In the genomic region with DNA sequence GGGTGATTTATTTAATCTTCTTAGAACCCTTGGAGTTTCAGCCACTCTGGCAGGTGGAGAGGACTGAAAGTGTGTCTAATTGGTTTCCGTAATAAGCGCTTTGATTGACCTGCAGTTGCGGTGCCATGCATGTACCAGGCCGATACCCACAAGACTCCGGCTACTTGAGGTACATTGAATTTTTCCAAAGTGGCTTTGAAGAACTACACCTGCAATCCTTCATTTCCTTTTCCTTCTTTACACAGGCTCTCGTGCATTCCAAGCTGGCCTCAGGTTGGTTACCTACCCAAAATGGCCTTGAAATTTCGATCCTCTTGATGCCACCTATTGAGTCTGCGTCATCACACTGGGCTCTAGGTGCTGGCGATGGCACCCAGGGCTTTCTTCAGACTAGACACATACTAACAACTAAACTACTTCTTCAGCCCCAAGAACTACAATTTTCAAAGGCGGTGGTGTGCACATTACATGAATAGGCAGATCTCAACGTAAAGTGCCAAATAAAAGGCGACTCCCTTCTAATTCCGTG, we compare ENCODE assay signal across 8 mouse cellular contexts. TPM values are rescaled to one million over a fixed set of nuclear protein-coding genes. Genes with fewer than 3 reads are reported as not detected.
DNase-seq lines count a peak whose midpoint lies in the region; ATAC-seq lines count a peak whose summit lies in the region.

No protein-coding gene starts in this region.

- no peaks in the 10 kb centered on the region for H3K9me3 ChIP-seq in embryonic facial prominence, embryonic 15.5 days (replicated peaks)
- no peaks in the 10 kb centered on the region for H3K9me3 ChIP-seq in limb, embryonic 10.5 days (replicated peaks)
- H3K9me3 ChIP-seq in midbrain, embryonic 16.5 days (replicated peaks; ENCODE audit: control insufficient read depth, low read length, poor library complexity, severe bottlenecking), result no peaks in the 10 kb centered on the region

- peak overlapping the region; percentile 98 for H3K9ac ChIP-seq in embryonic facial prominence, embryonic 15.5 days
- peak overlapping the region; percentile 97 for H3K9ac ChIP-seq in midbrain, embryonic 16.5 days (ENCODE audit: low read depth, low read length)

- peak overlapping the region; percentile 95 for H3K4me3 ChIP-seq in embryonic facial prominence, embryonic 15.5 days (replicated peaks)
- peak overlapping the region; percentile 98 for H3K4me3 ChIP-seq in limb, embryonic 10.5 days
- H3K4me3 ChIP-seq in midbrain, embryonic 16.5 days (ENCODE audit: low read depth, low read length), result peak overlapping the region; percentile 68

- peak overlapping the region; percentile 99 for H3K27ac ChIP-seq in embryonic facial prominence, embryonic 15.5 days (replicated peaks)
- H3K27ac ChIP-seq in limb, embryonic 10.5 days, result peak overlapping the region; percentile 100
- peak overlapping the region; percentile 100 for H3K27ac ChIP-seq in midbrain, embryonic 16.5 days (ENCODE audit: low read length)

- no peaks in the 10 kb centered on the region for H3K36me3 ChIP-seq in embryonic facial prominence, embryonic 15.5 days
- H3K36me3 ChIP-seq in limb, embryonic 10.5 days, result peaks cover 31% of the 10 kb centered on the region
- H3K36me3 ChIP-seq in midbrain, embryonic 16.5 days (ENCODE audit: control insufficient read depth, insufficient read depth, low read length), result no peaks in the 10 kb centered on the region

- DNase-seq in layer of hippocampus, adult 9-10 months (ENCODE audit: low spot score), result peak; percentile 26
- no peak for DNase-seq in layer of hippocampus, adult 9-11 months
- no peak for DNase-seq in limb, embryonic 10.5 days (ENCODE audit: low spot score)
- DNase-seq in layer of hippocampus, adult 18-20 months (ENCODE audit: low spot score in 2 of 2), result no peak
- DNase-seq in kidney, postnatal 25 days, result no peak

- H3K27me3 ChIP-seq in embryonic facial prominence, embryonic 15.5 days, result no peaks in the 10 kb centered on the region
- H3K27me3 ChIP-seq in limb, embryonic 10.5 days (ENCODE audit: low read depth, poor library complexity, severe bottlenecking), result no peaks in the 10 kb centered on the region
- no peaks in the 10 kb centered on the region for H3K27me3 ChIP-seq in midbrain, embryonic 16.5 days (ENCODE audit: control insufficient read depth, insufficient read depth, low read depth, low read length)

- peaks cover 31% of the 10 kb centered on the region for H3K4me1 ChIP-seq in embryonic facial prominence, embryonic 15.5 days
- H3K4me1 ChIP-seq in limb, embryonic 10.5 days, result peaks cover 24% of the 10 kb centered on the region
- H3K4me1 ChIP-seq in midbrain, embryonic 16.5 days (ENCODE audit: control insufficient read depth, insufficient read depth, low read length), result peaks cover 31% of the 10 kb centered on the region

- ATAC-seq in embryonic facial prominence, embryonic 15.5 days (ENCODE audit: insufficient number of reproducible peaks, low FRiP score, low TSS enrichment, low read depth), result no peak
- no peak for ATAC-seq in midbrain, embryonic 16.5 days
- no peak for ATAC-seq in erythroid progenitor cell, adult 5-6 weeks (replicated peaks; ENCODE audit: low FRiP score, poor library complexity, severe bottlenecking)

- 41% methylated on average over 13 of the region's 13 CpGs for WGBS in embryonic facial prominence, embryonic 15.5 days
- WGBS in limb, embryonic 10.5 days, result 49% methylated on average over 13 of the region's 13 CpGs
- 33% methylated on average over 13 of the region's 13 CpGs for WGBS in midbrain, embryonic 16.5 days

- H3K4me2 ChIP-seq in embryonic facial prominence, embryonic 15.5 days (replicated peaks), result peak overlapping the region; percentile 71
- H3K4me2 ChIP-seq in midbrain, embryonic 16.5 days (ENCODE audit: low read length), result peak overlapping the region; percentile 64

RNA-seq across cellular contexts. Expression of a gene that starts 0.4 kb away (rescaled TPM):
- polyA plus RNA-seq in embryonic facial prominence, embryonic 15.5 days (2015; fragmentation: Nextera tagmentation; extraction: Ambion mirVana), result 153 and 157 TPM in 2 replicates
- 134 and 163 TPM in 2 replicates for polyA plus RNA-seq in limb, embryonic 10.5 days (2016; fragmentation: Nextera tagmentation; extraction: Ambion mirVana)
- polyA plus RNA-seq in midbrain, embryonic 16.5 days (2015; fragmentation: Nextera tagmentation; extraction: Ambion mirVana), result 199 and 209 TPM in 2 replicates
- 196 and 200 TPM in 2 replicates for total RNA-seq in erythroid progenitor cell, adult 5-6 weeks (2015; ENCODE audit: low replicate concordance)
- total RNA-seq in erythroid progenitor cell, adult 5-6 weeks (2017; ENCODE audit: low replicate concordance), result 276 and 356 TPM in 2 replicates
- 100 to 1,000 TPM; 188 to 202 TPM for total RNA-seq in layer of hippocampus, adult 18-20 months (2021)

RNA-seq across cellular contexts. Expression of a gene that starts 34.5 kb away (rescaled TPM):
- polyA plus RNA-seq in embryonic facial prominence, embryonic 15.5 days (2015; fragmentation: Nextera tagmentation; extraction: Ambion mirVana), result 0.49 and 0.50 TPM in 2 replicates
- 2.0 and 3.5 TPM in 2 replicates for polyA plus RNA-seq in limb, embryonic 10.5 days (2016; fragmentation: Nextera tagmentation; extraction: Ambion mirVana)
- 16.7 and 20.3 TPM in 2 replicates for polyA plus RNA-seq in midbrain, embryonic 16.5 days (2015; fragmentation: Nextera tagmentation; extraction: Ambion mirVana)
- total RNA-seq in erythroid progenitor cell, adult 5-6 weeks (2015; ENCODE audit: low replicate concordance), result 1.8 and 3.8 TPM in 2 replicates
- 3.5 and 3.8 TPM in 2 replicates for total RNA-seq in erythroid progenitor cell, adult 5-6 weeks (2017; ENCODE audit: low replicate concordance)
- 10 to 100 TPM; 50.7 to 57.3 TPM for total RNA-seq in layer of hippocampus, adult 18-20 months (2021)

RNA-seq across cellular contexts. Expression of a gene that starts 34.5 kb away (rescaled TPM):
- 2.0 and 2.3 TPM in 2 replicates for polyA plus RNA-seq in embryonic facial prominence, embryonic 15.5 days (2015; fragmentation: Nextera tagmentation; extraction: Ambion mirVana)
- 0.20 and 0.99 TPM in 2 replicates for polyA plus RNA-seq in limb, embryonic 10.5 days (2016; fragmentation: Nextera tagmentation; extraction: Ambion mirVana)
- 3.4 and 4.0 TPM in 2 replicates for polyA plus RNA-seq in midbrain, embryonic 16.5 days (2015; fragmentation: Nextera tagmentation; extraction: Ambion mirVana)
- 0.72 and 2.5 TPM in 2 replicates for total RNA-seq in erythroid progenitor cell, adult 5-6 weeks (2015; ENCODE audit: low replicate concordance)
- 1.3 TPM in 1 of 2 replicates, not detected in the other for total RNA-seq in erythroid progenitor cell, adult 5-6 weeks (2017; ENCODE audit: low replicate concordance)
- 10 to 100 TPM; 21.9 to 22.4 TPM for total RNA-seq in layer of hippocampus, adult 18-20 months (2021)
